Mouse (Mus musculus) ES-Bruce4 (cell line): ENCODE results near the gene Ing3.

Experiments
- CTCF ChIP-seq: IDR thresholded peaks from one replicate; pipeline ENCODE4 v1.8.1; 2011; ENCODE audit warnings: low read depth, low read length
- EP300 ChIP-seq: IDR thresholded peaks from 2 replicates; pipeline ENCODE4 v1.6.1; 2011; ENCODE audit warnings: low read depth, low read length; ENCODE audit not compliant: insufficient read depth
- POLR2A ChIP-seq: IDR thresholded peaks from one replicate; pipeline ENCODE4 v1.8.1; 2011; ENCODE audit warnings: low read length; ENCODE audit not compliant: insufficient read depth

DNA sequence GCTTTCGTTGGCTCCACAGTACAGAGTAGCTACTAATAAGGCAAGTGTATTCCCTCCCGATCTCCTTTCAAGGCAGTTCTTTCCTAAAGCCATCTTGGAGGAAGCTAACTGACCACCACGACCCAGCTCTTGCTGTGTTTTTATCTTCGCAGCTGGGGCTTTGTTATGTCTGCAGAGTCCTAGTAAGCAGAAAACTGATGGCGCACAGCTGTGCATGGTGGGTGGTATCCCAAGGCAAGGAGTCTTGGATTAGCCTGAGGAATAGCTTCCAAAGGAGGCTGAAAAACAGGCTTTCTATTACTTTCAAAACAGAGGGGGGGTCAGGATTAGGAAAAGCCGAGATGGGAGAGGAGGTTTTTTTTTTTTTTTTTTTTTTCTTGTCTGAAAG lies 53.8 kb downstream of the Ing3 start:
- TF ChIP-seq EP300 (no peak), POLR2A (no peak), CTCF (no peak)
